Mouse (Mus musculus): ENCODE measurements at regions not wholly inside any gene's neighbourhood (a gene's known extent, or its start where the extent isn't known, plus 50 kb on each side); places are given as distances from the start of the nearest gene placed in this dataset.
A peak's percentile ranks its signal among the peaks of the same experiment; 100 is the strongest.

- Histone ChIP-seq H3K9me3 (replicated peaks) (no peaks in the 10 kb centered on the region), H3K9ac (peak overlapping the region; percentile 42), H3K36me3 (no peaks in the 10 kb centered on the region), H3K4me2 (peak overlapping the region; percentile 93), H3K4me3 (peak overlapping the region; percentile 58), H3K4me1 (replicated peaks) (no peaks in the 10 kb centered on the region), H3K27ac (no peak overlapping the region), H3K27me3 (peaks cover 70% of the 10 kb centered on the region)
- 9% methylated on average over 62 of the region's 69 CpGs for WGBS
- ATAC-seq (replicated peaks; ENCODE audit: insufficient number of reproducible peaks, insufficient read depth, low FRiP score, low read depth): no peak
These were observed 63.9 kb upstream of the Frmpd3 start for GRCm38 (mm10) chrX:140277978-140278729.

DNA sequence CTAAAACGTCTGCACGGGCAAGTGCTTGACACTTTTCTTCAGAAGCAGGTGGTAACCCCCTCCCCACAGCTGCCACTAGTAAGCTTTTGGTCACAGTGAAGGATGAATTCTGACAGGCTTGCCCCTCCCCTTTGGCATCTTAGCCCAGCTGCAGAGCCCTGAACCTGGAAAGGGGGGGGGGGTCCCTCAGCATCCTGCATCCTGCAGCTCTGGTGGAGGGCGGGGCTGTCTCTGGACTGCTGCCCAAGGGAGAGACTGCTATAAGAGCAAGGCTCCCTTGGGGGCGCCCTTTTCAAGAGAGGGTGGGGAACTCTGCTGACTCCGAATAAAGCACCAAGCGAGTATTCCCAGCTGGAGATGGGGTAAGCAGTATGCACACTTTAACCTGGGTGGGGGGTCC, 62.8 kb upstream of the Frmpd3 start:
- H3K36me3 ChIP-seq: no peaks in the 10 kb centered on the region
- H3K4me3 ChIP-seq: no peak overlapping the region
- ATAC-seq (replicated peaks; ENCODE audit: insufficient number of reproducible peaks, insufficient read depth, low FRiP score, low read depth): no peak
- no peaks in the 10 kb centered on the region for H3K9me3 ChIP-seq (replicated peaks)
- H3K4me2 ChIP-seq: no peak overlapping the region
- H3K27ac ChIP-seq: no peak overlapping the region
- WGBS: 17% methylated on average over 6 of the region's 6 CpGs
- no peak overlapping the region for H3K9ac ChIP-seq
- no peaks in the 10 kb centered on the region for H3K4me1 ChIP-seq (replicated peaks)
- H3K27me3 ChIP-seq: peaks cover 69% of the 10 kb centered on the region

- Histone ChIP-seq H3K36me3 (no peaks in the 10 kb centered on the region), H3K4me3 (no peak overlapping the region), H3K27me3 (peaks cover 62% of the 10 kb centered on the region), H3K27ac (no peak overlapping the region), H3K9ac (no peak overlapping the region), H3K4me2 (peak overlapping the region; percentile 36; the same call in 1 of the 2 replicates), H3K4me1 (replicated peaks) (no peaks in the 10 kb centered on the region), H3K9me3 (replicated peaks) (no peaks in the 10 kb centered on the region)
- ATAC-seq (replicated peaks; ENCODE audit: insufficient number of reproducible peaks, insufficient read depth, low FRiP score, low read depth): no peak
- WGBS: 14% methylated on average over 12 of the region's 12 CpGs
These were observed 62.0 kb upstream of the Frmpd3 start for GRCm38 (mm10) chrX:140280016-140280415.
